Mouse (Mus musculus): ENCODE measurements around the gene Mettl1.
"Not testable (repeated sequence)": the region's sequence is repeated elsewhere in the genome, so short reads cannot be mapped to it uniquely, and the experiment has no call there.

Mettl1 gene

GRCm38 (mm10) chr10:127069281-127070189, 28.3 kb downstream of the Mettl1 start:
- no peak for DNase-seq

- peak; percentile 88 to 93 for DNase-seq
Measured at GRCm38 (mm10) chr10:127070190-127071121, 29.2 kb downstream of the Mettl1 start, which contains the start of gene Tspan31. Gene Tspan31 (minus strand): TSS chr10:127070264.

DNA sequence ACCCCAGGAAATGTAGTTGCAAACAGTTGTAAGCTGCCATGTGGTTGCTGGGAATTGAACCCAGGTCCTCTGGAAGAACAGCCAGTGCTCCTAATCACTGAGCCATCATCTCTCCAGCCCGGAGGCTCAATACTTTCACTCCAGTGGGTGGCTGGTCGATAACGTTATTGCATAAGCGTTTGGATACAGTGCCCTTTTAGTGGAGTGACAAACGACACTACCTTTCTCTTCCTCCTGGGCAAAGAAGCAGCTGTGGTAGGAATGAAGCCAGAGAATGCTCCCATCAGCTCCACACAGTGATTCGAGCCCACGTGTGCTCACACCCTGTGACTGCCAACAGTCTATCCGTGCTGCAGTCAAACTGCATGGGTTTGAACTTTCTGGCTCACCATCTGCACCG, 30.0 kb downstream of the Mettl1 start:
- DNase-seq, result no peak

- not testable (repeated sequence) for DNase-seq
Measured at GRCm38 (mm10) chr10:127072270-127072669, 31.1 kb downstream of the Mettl1 start.

GRCm38 (mm10) chr10:127072969-127073368, 31.8 kb downstream of the Mettl1 start:
- not testable (repeated sequence) for DNase-seq

DNA sequence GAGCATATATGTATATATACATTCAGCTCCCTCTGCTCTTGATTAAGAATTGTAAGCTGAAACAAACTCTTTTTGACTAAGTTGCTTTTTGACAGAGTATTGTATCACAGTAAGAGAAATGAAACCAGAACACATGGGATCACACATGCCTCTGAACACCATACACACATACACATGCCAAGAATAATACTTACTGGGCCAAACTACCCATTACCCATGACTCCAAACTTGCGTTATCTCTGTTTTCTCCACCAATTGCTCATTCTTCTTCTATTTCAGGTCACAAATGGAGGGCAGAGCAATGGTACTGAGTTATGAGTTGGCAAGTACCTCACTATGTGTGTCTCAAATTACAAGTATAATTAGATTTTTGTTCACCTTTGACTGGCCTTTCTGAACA, 32.8 kb downstream of the Mettl1 start:
- DNase-seq, result no peak

DNA sequence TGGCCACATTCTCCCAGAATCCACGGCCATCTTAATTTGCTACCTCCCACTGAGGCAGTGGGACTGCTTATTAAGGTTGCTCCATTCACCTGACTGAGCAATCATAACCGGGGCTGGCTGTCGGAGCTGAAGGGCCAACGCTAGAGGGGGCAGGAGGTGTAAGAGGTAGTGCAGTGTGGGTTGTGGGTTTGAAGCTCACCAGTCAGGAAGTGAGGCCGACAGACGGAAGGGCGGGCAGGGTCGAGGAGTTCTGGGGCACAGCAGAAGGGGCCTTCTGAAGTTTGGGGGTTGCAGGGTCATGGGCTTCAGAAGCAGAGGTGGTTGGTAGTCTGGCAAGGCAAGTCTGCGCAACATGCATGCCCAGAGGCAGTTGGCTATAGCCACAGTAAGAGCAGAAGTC, 33.9 kb downstream of the Mettl1 start, which contains the start of gene Agap2:
TSS of gene Agap2 (plus strand) at position 205 of the 400 bp plus-strand sequence.
- no peak for DNase-seq

DNA sequence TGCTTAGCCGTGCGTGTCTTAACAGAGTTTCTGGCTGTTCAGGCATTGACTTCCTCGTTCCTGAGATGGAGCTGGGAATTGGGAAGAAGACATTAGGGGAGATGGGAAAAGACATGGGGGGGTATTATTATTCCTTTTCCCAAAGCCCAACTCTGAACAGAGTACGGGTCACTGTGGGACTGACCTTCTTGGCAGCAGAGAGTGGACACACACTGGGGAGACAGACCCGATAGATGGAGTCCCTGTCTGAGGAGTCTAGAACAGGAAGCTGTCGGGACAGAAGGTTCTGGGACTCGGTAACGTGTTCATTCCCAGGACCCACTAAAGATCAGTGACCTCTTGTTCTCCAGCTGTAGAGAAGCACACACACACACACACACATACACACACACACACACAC, 34.4 kb downstream of the Mettl1 start:
- no peak for DNase-seq

- no peak for DNase-seq
Measured at GRCm38 (mm10) chr10:127076082-127076481, 34.9 kb downstream of the Mettl1 start.

- DNase-seq, result no peak
Measured at GRCm38 (mm10) chr10:127077515-127077914, 36.3 kb downstream of the Mettl1 start.

- no peak for DNase-seq
Measured at GRCm38 (mm10) chr10:127078001-127078676, 36.9 kb downstream of the Mettl1 start.

GRCm38 (mm10) chr10:127078677-127079575, 37.7 kb downstream of the Mettl1 start:
- peak; percentile 69 to 70 for DNase-seq

DNA sequence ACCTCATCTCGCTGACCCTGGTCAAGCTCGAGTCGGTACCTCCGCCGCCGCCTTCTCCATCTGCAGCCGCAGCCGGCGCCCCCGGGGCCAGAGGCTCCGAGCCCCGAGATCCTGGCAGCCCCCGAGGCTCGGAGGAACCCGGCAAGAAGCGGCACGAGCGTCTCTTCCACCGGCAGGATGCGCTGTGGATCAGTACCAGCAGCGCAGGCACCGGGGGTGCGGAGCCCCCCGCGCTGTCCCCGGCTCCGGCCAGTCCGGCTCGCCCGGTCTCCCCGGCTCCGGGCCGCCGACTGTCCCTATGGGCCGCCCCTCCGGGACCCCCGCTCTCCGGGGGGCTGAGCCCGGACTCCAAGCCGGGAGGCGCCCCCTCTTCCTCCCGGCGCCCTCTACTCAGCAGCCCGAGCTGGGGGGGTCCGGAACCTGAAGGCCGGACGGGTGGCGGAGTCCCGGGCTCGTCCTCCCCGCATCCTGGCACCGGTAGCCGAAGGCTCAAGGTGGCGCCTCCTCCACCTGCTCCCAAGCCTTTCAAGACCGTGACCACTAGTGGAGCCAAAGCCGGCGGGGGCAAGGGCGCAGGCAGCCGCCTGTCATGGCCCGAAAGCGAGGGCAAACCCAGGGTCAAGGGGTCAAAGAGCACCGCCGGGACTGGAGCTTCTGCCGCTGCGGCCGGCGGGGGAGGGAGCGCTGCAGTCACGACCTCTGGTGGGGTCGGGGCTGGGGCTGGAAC, 38.6 kb downstream of the Mettl1 start:
- DNase-seq, result peak; percentile 53 to 66

- DNase-seq, result peak; percentile 53 to 59
Measured at GRCm38 (mm10) chr10:127080901-127081780, 39.9 kb downstream of the Mettl1 start.

- no peak for DNase-seq
Measured at GRCm38 (mm10) chr10:127081996-127082620, 40.9 kb downstream of the Mettl1 start.

DNA sequence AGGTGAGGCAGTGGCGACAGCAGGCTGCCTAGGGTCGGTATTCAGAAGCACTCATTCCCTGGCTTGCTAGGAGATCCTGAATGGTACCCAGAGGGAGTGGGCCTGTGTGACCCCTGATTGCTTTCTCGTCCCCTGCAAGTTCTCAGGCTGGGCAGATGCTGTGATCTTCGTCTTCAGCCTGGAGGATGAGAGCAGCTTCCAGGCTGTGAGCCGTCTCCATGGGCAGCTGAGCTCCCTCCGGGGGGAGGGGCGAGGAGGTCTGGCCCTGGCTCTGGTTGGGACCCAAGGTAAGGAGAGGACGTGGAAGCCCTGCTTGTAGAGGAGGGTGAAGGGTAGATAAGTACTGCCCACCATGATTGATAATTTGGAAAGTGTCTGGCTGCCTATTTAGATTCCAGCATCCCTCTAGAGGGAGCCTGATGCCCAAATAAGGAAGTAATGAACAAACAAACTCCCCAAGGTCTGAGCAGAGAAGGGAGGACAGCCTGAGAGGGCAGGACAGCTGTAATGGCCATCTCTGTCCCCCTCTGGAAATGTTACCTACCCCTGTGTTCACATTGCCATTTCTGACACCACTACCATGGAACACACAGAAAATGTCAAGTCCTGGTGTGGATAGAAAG, 42.2 kb downstream of the Mettl1 start:
- no peak for DNase-seq

DNA sequence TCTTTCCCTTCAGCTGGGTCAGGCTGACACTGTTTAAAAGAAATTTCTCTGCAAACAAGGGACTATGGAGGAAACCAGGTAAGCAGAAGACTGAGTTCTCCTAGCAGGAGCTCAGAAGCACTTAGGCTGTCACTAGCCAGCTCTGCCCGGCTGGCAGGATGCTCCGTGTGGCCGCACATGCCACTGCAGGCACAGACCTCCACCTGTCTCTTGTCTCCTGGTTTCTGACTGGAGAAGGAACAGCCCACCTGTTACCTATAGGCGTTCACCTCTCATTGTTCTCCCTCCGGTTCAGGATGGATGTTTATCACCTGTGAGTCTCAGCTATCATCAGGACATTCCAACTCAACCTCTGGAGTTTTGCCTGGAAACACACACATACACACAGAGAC, 42.7 kb downstream of the Mettl1 start:
- DNase-seq, result no peak

DNA sequence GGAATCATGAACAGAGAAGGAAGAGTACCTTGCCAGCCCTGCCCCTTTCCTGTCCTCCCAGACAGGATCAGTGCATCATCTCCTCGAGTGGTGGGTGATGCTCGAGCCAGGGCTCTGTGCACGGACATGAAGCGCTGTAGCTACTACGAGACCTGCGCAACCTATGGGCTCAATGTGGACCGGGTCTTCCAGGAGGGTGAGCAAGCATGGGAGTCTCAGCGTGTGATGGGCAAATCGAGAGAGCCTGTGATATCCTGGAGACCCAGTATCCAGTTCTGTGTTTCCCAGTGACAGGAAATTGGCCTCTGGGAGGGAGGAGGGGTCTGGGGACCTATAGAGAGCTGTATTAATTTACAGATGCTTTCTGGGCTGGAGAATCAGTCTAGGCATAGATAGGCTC, 43.8 kb downstream of the Mettl1 start:
- DNase-seq, result no peak

- no peak for DNase-seq
Measured at GRCm38 (mm10) chr10:127085633-127086032, 44.4 kb downstream of the Mettl1 start.

Data from kidney, postnatal 4 days (tissue).